Mouse (Mus musculus): ENCODE measurements around the gene Cct8. TPM values are rescaled to one million over a fixed set of nuclear protein-coding genes. Genes with fewer than 3 reads are reported as not detected.

Cct8 gene
- polyA plus RNA-seq, 1 experiment from 2014 or later, result 181 TPM

GRCm38 (mm10) chr16:87454419-87455179 is 41.1 kb downstream of the Cct8 start, which contains the start of gene Usp16:
Gene Usp16, plus strand, starts transcription at chr16:87454703.
- Histone ChIP-seq H3K9me3 (ENCODE audit: control insufficient read depth, low read length) (no peaks in the 10 kb centered on the region), H3K36me3 (ENCODE audit: control insufficient read depth, insufficient read depth, low read length) (no peaks in the 10 kb centered on the region), H3K27ac (replicated peaks) (peak within 1 kb of the TSS; percentile 90), H3K9ac (ENCODE audit: low read length) (peak within 1 kb of the TSS; percentile 88), H3K4me3 (ENCODE audit: low read depth, low read length) (peak within 1 kb of the TSS; percentile 85), H3K27me3 (ENCODE audit: control insufficient read depth, insufficient read depth, low read length) (no peaks in the 10 kb centered on the region), H3K4me2 (replicated peaks; ENCODE audit: low read depth) (peak within 1 kb of the TSS; percentile 73), H3K4me1 (replicated peaks; ENCODE audit: control insufficient read depth, insufficient read depth) (peaks cover 4% of the 10 kb centered on the region; the same call in 1 of the 2 replicates)
- DNase-seq (ENCODE audit: low spot score), result peak; percentile 95
- TF ChIP-seq CTCF (IDR thresholded peaks at IDR 0.05; ENCODE audit: low read depth), result no peak
- no peak for TF ChIP-seq EP300 (optimal IDR thresholded peaks at IDR 0.05)
- WGBS, result 8% methylated on average over 45 of the region's 45 CpGs
- peak; percentile 99 for ATAC-seq (ENCODE audit: low FRiP score, low TSS enrichment)

- DNase-seq (ENCODE audit: low spot score), result no peak
- H3K4me3 ChIP-seq (ENCODE audit: low read depth, low read length), result no peak overlapping the region
- no peaks in the 10 kb centered on the region for H3K9me3 ChIP-seq (ENCODE audit: control insufficient read depth, low read length)
- TF ChIP-seq EP300 (optimal IDR thresholded peaks at IDR 0.05), result no peak
- no peak for TF ChIP-seq CTCF (IDR thresholded peaks at IDR 0.05; ENCODE audit: low read depth)
- no peak for ATAC-seq (ENCODE audit: low FRiP score, low TSS enrichment)
- H3K4me1 ChIP-seq (replicated peaks; ENCODE audit: control insufficient read depth, insufficient read depth), result peaks cover 4% of the 10 kb centered on the region; the same call in 1 of the 2 replicates
- no peaks in the 10 kb centered on the region for H3K27me3 ChIP-seq (ENCODE audit: control insufficient read depth, insufficient read depth, low read length)
- 85% methylated on average over 2 of the region's 2 CpGs for WGBS
- no peak overlapping the region for H3K4me2 ChIP-seq (replicated peaks; ENCODE audit: low read depth)
- no peak overlapping the region for H3K27ac ChIP-seq (replicated peaks)
- H3K36me3 ChIP-seq (ENCODE audit: control insufficient read depth, insufficient read depth, low read length), result no peaks in the 10 kb centered on the region
- H3K9ac ChIP-seq (ENCODE audit: low read length), result no peak overlapping the region
These were observed 42.4 kb downstream of the Cct8 start for GRCm38 (mm10) chr16:87453226-87453625.

GRCm38 (mm10) chr16:87445528-87445927 is 50.1 kb downstream of the Cct8 start:
- Histone ChIP-seq H3K9me3 (ENCODE audit: control insufficient read depth, low read length) (no peaks in the 10 kb centered on the region), H3K4me2 (replicated peaks; ENCODE audit: low read depth) (no peak overlapping the region), H3K36me3 (ENCODE audit: control insufficient read depth, insufficient read depth, low read length) (no peaks in the 10 kb centered on the region), H3K4me1 (replicated peaks; ENCODE audit: control insufficient read depth, insufficient read depth) (no peaks in the 10 kb centered on the region), H3K4me3 (ENCODE audit: low read depth, low read length) (no peak overlapping the region), H3K27me3 (ENCODE audit: control insufficient read depth, insufficient read depth, low read length) (no peaks in the 10 kb centered on the region), H3K27ac (replicated peaks) (no peak overlapping the region), H3K9ac (ENCODE audit: low read length) (no peak overlapping the region)
- no peak for DNase-seq (ENCODE audit: low spot score)
- WGBS, result 92% methylated on average over 3 of the region's 3 CpGs
- TF ChIP-seq EP300 (optimal IDR thresholded peaks at IDR 0.05), result no peak
- TF ChIP-seq CTCF (IDR thresholded peaks at IDR 0.05; ENCODE audit: low read depth), result no peak
- ATAC-seq (ENCODE audit: low FRiP score, low TSS enrichment), result no peak

- no peak for ATAC-seq (ENCODE audit: low FRiP score, low TSS enrichment)
- TF ChIP-seq CTCF (IDR thresholded peaks at IDR 0.05; ENCODE audit: low read depth) (no peak), EP300 (optimal IDR thresholded peaks at IDR 0.05) (no peak)
- H3K36me3 ChIP-seq (ENCODE audit: control insufficient read depth, insufficient read depth, low read length), result no peaks in the 10 kb centered on the region
- no peak overlapping the region for H3K9ac ChIP-seq (ENCODE audit: low read length)
- H3K9me3 ChIP-seq (ENCODE audit: control insufficient read depth, low read length), result no peaks in the 10 kb centered on the region
- DNase-seq (ENCODE audit: low spot score), result no peak
- no peak overlapping the region for H3K4me2 ChIP-seq (replicated peaks; ENCODE audit: low read depth)
- H3K27ac ChIP-seq (replicated peaks), result no peak overlapping the region
- no peaks in the 10 kb centered on the region for H3K4me1 ChIP-seq (replicated peaks; ENCODE audit: control insufficient read depth, insufficient read depth)
- no peaks in the 10 kb centered on the region for H3K27me3 ChIP-seq (ENCODE audit: control insufficient read depth, insufficient read depth, low read length)
- no peak overlapping the region for H3K4me3 ChIP-seq (ENCODE audit: low read depth, low read length)
These were observed 50.6 kb downstream of the Cct8 start for GRCm38 (mm10) chr16:87445110-87445509.

- Histone ChIP-seq H3K27me3 (ENCODE audit: control insufficient read depth, insufficient read depth, low read length) (no peaks in the 10 kb centered on the region), H3K4me1 (replicated peaks; ENCODE audit: control insufficient read depth, insufficient read depth) (no peaks in the 10 kb centered on the region; the same call in 1 of the 2 replicates), H3K36me3 (ENCODE audit: control insufficient read depth, insufficient read depth, low read length) (no peaks in the 10 kb centered on the region), H3K4me3 (ENCODE audit: low read depth, low read length) (no peak overlapping the region), H3K27ac (replicated peaks) (no peak overlapping the region), H3K4me2 (replicated peaks; ENCODE audit: low read depth) (no peak overlapping the region), H3K9me3 (ENCODE audit: control insufficient read depth, low read length) (no peaks in the 10 kb centered on the region), H3K9ac (ENCODE audit: low read length) (no peak overlapping the region)
- TF ChIP-seq CTCF (IDR thresholded peaks at IDR 0.05; ENCODE audit: low read depth), result no peak
- TF ChIP-seq EP300 (optimal IDR thresholded peaks at IDR 0.05), result no peak
- ATAC-seq (ENCODE audit: low FRiP score, low TSS enrichment) (no peak), DNase-seq (ENCODE audit: low spot score) (no peak)
- WGBS, result 71% methylated on average over 1 of the region's 1 CpGs
These were observed 51.6 kb downstream of the Cct8 start for GRCm38 (mm10) chr16:87444071-87444470.

GRCm38 (mm10) chr16:87443245-87443644 is 52.4 kb downstream of the Cct8 start:
- H3K36me3 ChIP-seq (ENCODE audit: control insufficient read depth, insufficient read depth, low read length), result no peaks in the 10 kb centered on the region
- no peak overlapping the region for H3K4me3 ChIP-seq (ENCODE audit: low read depth, low read length)
- H3K27me3 ChIP-seq (ENCODE audit: control insufficient read depth, insufficient read depth, low read length), result no peaks in the 10 kb centered on the region
- ATAC-seq (ENCODE audit: low FRiP score, low TSS enrichment) (peak; percentile 35; the same call in 1 of the 2 replicates), DNase-seq (ENCODE audit: low spot score) (no peak)
- H3K9me3 ChIP-seq (ENCODE audit: control insufficient read depth, low read length), result no peaks in the 10 kb centered on the region
- H3K9ac ChIP-seq (ENCODE audit: low read length), result no peak overlapping the region
- TF ChIP-seq CTCF (IDR thresholded peaks at IDR 0.05; ENCODE audit: low read depth) (no peak), EP300 (optimal IDR thresholded peaks at IDR 0.05) (no peak)
- no peaks in the 10 kb centered on the region; the same call in 1 of the 2 replicates for H3K4me1 ChIP-seq (replicated peaks; ENCODE audit: control insufficient read depth, insufficient read depth)
- no peak overlapping the region for H3K4me2 ChIP-seq (replicated peaks; ENCODE audit: low read depth)
- no peak overlapping the region for H3K27ac ChIP-seq (replicated peaks)

Data from stomach, postnatal 0 days (tissue).